Mouse (Mus musculus): ENCODE data around the gene Khdc1b. TPM values are rescaled to one million over a fixed set of nuclear protein-coding genes. Genes with fewer than 3 reads are reported as not detected.

The Khdc1b gene
- not detected in 2 replicates for polyA plus RNA-seq (2012)

DNA sequence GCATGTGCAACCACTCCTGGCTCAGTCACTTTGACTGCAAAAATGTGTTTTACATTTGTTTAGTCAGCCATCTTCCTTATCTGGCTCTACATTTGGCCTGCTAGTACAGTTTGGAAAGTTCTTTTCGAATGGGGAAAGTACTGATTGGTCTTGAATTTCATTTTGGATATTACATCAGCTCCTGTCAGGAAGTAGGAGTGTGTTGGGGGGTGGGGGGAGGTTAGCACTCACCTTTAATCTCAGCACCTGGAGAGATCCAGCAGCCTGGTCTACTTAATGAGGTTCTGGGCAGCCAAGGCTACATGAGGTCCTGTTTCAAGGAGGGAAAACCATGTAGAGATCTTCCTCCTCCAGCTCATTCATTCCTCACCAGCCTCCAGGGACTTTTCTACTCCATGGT is at the start of gene Khdc1b:
Khdc1b (plus strand) TSS at position 301 of the 400 bp plus-strand sequence.

DNA sequence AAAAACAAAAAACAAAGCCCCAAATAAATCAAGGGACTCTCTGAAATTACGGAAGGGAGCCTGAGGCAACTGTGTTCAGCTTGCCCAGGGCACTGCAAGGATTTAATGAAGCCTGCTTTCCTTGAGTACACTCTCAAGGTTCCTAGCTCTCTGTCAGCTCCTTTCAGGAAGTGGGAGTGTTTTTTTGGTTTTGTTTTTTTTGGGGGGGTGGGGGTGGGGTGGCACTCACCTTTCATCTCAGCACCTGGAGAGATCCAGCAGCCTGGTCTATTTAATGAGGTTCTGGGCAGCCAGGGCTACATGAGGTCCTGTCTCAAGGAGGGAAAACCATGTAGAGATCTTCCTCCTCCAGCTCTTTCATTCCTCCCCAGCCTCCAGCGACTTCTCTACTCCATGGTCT is 34.0 kb upstream of the Khdc1b start, which contains the start of gene Khdc1a:
Khdc1a (plus strand) TSS at position 301 of the 400 bp plus-strand sequence.

DNA sequence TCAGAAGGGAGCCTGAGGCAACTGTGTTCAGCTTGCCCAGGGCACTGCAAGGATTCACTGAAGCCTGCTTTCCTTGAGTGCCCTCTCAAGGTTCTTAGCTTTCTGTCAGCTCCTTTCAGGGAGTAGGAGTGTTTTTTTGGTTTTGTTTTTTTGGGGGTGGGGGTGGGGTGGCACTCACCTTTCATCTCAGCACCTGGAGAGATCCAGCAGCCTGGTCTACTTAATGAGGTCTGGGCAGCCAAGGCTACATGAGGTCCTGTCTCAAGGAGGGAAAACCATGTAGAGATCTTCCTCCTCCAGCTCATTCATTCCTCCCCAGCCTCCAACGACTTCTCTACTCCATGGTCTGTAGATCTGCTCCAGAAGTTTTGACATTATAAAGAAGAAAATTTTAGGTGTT is 15.3 kb upstream of the Khdc1b start, which contains the start of gene Khdc1c:
Khdc1c (plus strand) TSS at position 301 of the 400 bp plus-strand sequence.

Other genes with a start within 250 kb of the Khdc1b start
- 0.77 and 0.89 TPM in 2 replicates for gene Tmem14a, start 165.0 kb upstream of the Khdc1b start, polyA plus RNA-seq (2012)
- gene Gsta3, start 143.0 kb upstream of the Khdc1b start, polyA plus RNA-seq (2012): not detected in 2 replicates
- not detected in 2 replicates for gene Khdc1a, start 33.9 kb upstream of the Khdc1b start, polyA plus RNA-seq (2012)
- not detected in 2 replicates for gene Khdc1c, start 15.2 kb upstream of the Khdc1b start, polyA plus RNA-seq (2012)